Mouse (Mus musculus) liver, postnatal 0 days (tissue): Measurements from ENCODE around the gene Rilp. TPM values are rescaled to one million over a fixed set of nuclear protein-coding genes. Genes with fewer than 3 reads are reported as not detected.

Experiments
- ATAC-seq: fragments of 200-750 bp; cut with Nextera tagmentation; 2 replicates; pipeline ENCODE4 v1.8.0; 2017; ENCODE audit warnings: mild to moderate bottlenecking, moderate library complexity
- DNase-seq: peaks from one replicate; pipeline ENCODE4 v3.0.0-alpha.2; 2016
- H3K27ac ChIP-seq: fragments of 300-500 bp; sonication (generic); 2 replicates; pipeline ENCODE4 v1.5.1; 2014; ENCODE audit warnings: antibody characterized with exemption, moderate library complexity, mild to moderate bottlenecking, low read depth
- H3K27me3 ChIP-seq: fragments of 300-500 bp; sonication (generic); 2 replicates; pipeline ENCODE4 v1.6.1; 2014; ENCODE audit warnings: low read length, control low read depth, mixed read lengths; ENCODE audit not compliant: insufficient read depth
- H3K36me3 ChIP-seq: fragments of 300-500 bp; sonication (generic); replicated peaks from 2 replicates; pipeline ENCODE4 v1.6.1; 2014; ENCODE audit warnings: mild to moderate bottlenecking, control low read depth, low read length, moderate library complexity, mixed read lengths; ENCODE audit not compliant: insufficient read depth
- H3K4me1 ChIP-seq: fragments of 300-500 bp; sonication (generic); 2 replicates; pipeline ENCODE4 v1.6.1; 2014; ENCODE audit warnings: antibody characterized with exemption, mild to moderate bottlenecking, control low read depth; ENCODE audit not compliant: insufficient read depth
- H3K4me2 ChIP-seq: fragments of 300-500 bp; sonication (generic); 2 replicates; pipeline ENCODE4 v1.6.1; 2014; ENCODE audit warnings: low read depth, mild to moderate bottlenecking, low read length, moderate library complexity, mixed read lengths
- H3K4me3 ChIP-seq: fragments of 300-500 bp; sonication (generic); 2 replicates; pipeline ENCODE4 v1.5.1; 2014; ENCODE audit warnings: low read depth, low read length
- H3K9ac ChIP-seq: fragments of 300-500 bp; sonication (generic); replicated peaks from 2 replicates; pipeline ENCODE4 v1.6.1; 2014; ENCODE audit warnings: mild to moderate bottlenecking, moderate library complexity
- H3K9me3 ChIP-seq: fragments of 300-500 bp; sonication (generic); 2 replicates; pipeline ENCODE4 v1.6.1; 2016; ENCODE audit warnings: mild to moderate bottlenecking, control low read depth, low read length, mixed read lengths
- CTCF ChIP-seq: sonication (generic); IDR thresholded peaks from 2 replicates; pipeline ENCODE4 v1.5.1; 2016; ENCODE audit warnings: antibody characterized with exemption, low read depth
- EP300 ChIP-seq: IDR thresholded peaks from 2 replicates; pipeline ENCODE4 v1.6.1; 2016; ENCODE audit warnings: antibody characterized with exemption, low read depth, mild to moderate bottlenecking
- WGBS: fragments of 180-500 bp; shearing (Covaris S2); extraction: QIAGEN DNeasy Blood & Tissue Kit; methylation state at CpG from one replicate; pipeline ENCODE4 v1.1.7; 2014; ENCODE audit not compliant: insufficient replicate concordance; 5-methylcytosine and 5-hydroxymethylcytosine counted together
- polyA plus RNA-seq: library from polyadenylated mRNA; unstranded; fragments of >200 nt; fragmentation: Nextera tagmentation; extraction: Ambion mirVana; gene quantifications from 2 replicates; pipeline ENCODE4 v1.2.1, GENCODE M21; 2015

The Rilp gene
- polyA plus RNA-seq, 1 experiment from 2014 or later: 13.4 TPM

GRCm38 (mm10) chr11:75486601-75487285, 23.2 kb upstream of the Rilp start, which contains the start of gene Prpf8:
Gene Prpf8 (plus strand): TSS chr11:75486816.
- Histone ChIP-seq H3K4me2 (peak within 1 kb of the TSS; percentile 84), H3K9ac (peak within 1 kb of the TSS; percentile 99), H3K27ac (peak within 1 kb of the TSS; percentile 84), H3K4me3 (peak within 1 kb of the TSS; percentile 99), H3K27me3 (no peaks in the 10 kb centered on the region), H3K9me3 (no peaks in the 10 kb centered on the region), H3K4me1 (peaks cover 9% of the 10 kb centered on the region), H3K36me3 (peaks cover 24% of the 10 kb centered on the region)
- TF ChIP-seq EP300 (no peak), CTCF (no peak)
- DNase-seq: peak; percentile 97
- peak; percentile 100 for ATAC-seq
- WGBS: 2% methylated on average over 52 of the region's 52 CpGs

GRCm38 (mm10) chr11:75487496-75487895, 22.4 kb upstream of the Rilp start:
- DNase-seq: no peak
- WGBS: 22% methylated on average over 6 of the region's 6 CpGs

GRCm38 (mm10) chr11:75494296-75495049, 15.4 kb upstream of the Rilp start:
- Histone ChIP-seq H3K4me3 (no peak overlapping the region), H3K27ac (peak overlapping the region; percentile 78), H3K9me3 (no peaks in the 10 kb centered on the region), H3K4me1 (no peaks in the 10 kb centered on the region; the same call in 1 of the 2 replicates), H3K4me2 (no peak overlapping the region), H3K36me3 (peaks cover 95% of the 10 kb centered on the region), H3K9ac (no peak overlapping the region), H3K27me3 (no peaks in the 10 kb centered on the region)
- DNase-seq (no peak), ATAC-seq (peak; percentile 83)
- WGBS: 71% methylated on average over 10 of the region's 10 CpGs
- TF ChIP-seq EP300 (peak; percentile 49; the same call in 1 of the 2 replicates), CTCF (no peak)

More at GRCm38 (mm10) chr11:75487496-75487895, 22.4 kb upstream of the Rilp start:
- Histone ChIP-seq H3K27me3 (no peaks in the 10 kb centered on the region), H3K4me2 (peak overlapping the region; percentile 84), H3K9me3 (no peaks in the 10 kb centered on the region), H3K9ac (peak overlapping the region; percentile 99), H3K4me3 (peak overlapping the region; percentile 99), H3K36me3 (peaks cover 32% of the 10 kb centered on the region), H3K27ac (peak overlapping the region; percentile 84), H3K4me1 (peaks cover 9% of the 10 kb centered on the region)
- ATAC-seq: no peak
- TF ChIP-seq CTCF (no peak), EP300 (no peak)

- Histone ChIP-seq H3K4me2 (no peak overlapping the region), H3K9me3 (no peaks in the 10 kb centered on the region), H3K36me3 (peaks cover 95% of the 10 kb centered on the region), H3K9ac (no peak overlapping the region), H3K4me3 (no peak overlapping the region), H3K27me3 (no peaks in the 10 kb centered on the region), H3K27ac (no peak overlapping the region), H3K4me1 (no peaks in the 10 kb centered on the region; the same call in 1 of the 2 replicates)
- TF ChIP-seq EP300: no peak
- TF ChIP-seq CTCF: no peak
- WGBS: 38% methylated on average over 1 of the region's 1 CpGs
- no peak for DNase-seq
- ATAC-seq: peak; percentile 63
Observed at GRCm38 (mm10) chr11:75498126-75498525, 11.8 kb upstream of the Rilp start.

GRCm38 (mm10) chr11:75508162-75508561, 1.7 kb upstream of the Rilp start:
- 96% methylated on average over 4 of the region's 4 CpGs for WGBS
- H3K9me3 ChIP-seq: no peaks in the 10 kb centered on the region
- TF ChIP-seq CTCF: no peak
- TF ChIP-seq EP300: no peak
- H3K4me2 ChIP-seq: no peak overlapping the region
- H3K27me3 ChIP-seq: no peaks in the 10 kb centered on the region
- H3K36me3 ChIP-seq: peaks cover 65% of the 10 kb centered on the region
- H3K27ac ChIP-seq: 0 out of 2 replicates have a peak overlapping the region, but pooled peaks have one; percentile 98
- H3K4me3 ChIP-seq: no peak overlapping the region
- ATAC-seq: no peak
- peaks cover 24% of the 10 kb centered on the region for H3K4me1 ChIP-seq
- no peak for DNase-seq
- no peak overlapping the region for H3K9ac ChIP-seq

GRCm38 (mm10) chr11:75508904-75509303, 990 bp upstream of the Rilp start:
- Histone ChIP-seq H3K4me3 (no peak overlapping the region), H3K4me1 (peaks cover 24% of the 10 kb centered on the region), H3K9me3 (no peaks in the 10 kb centered on the region), H3K27me3 (no peaks in the 10 kb centered on the region), H3K4me2 (no peak overlapping the region), H3K27ac (peak overlapping the region; percentile 98), H3K9ac (no peak overlapping the region), H3K36me3 (peaks cover 57% of the 10 kb centered on the region)
- no peak for TF ChIP-seq CTCF
- no peak for TF ChIP-seq EP300
- no peak for ATAC-seq
- WGBS: 67% methylated on average over 8 of the region's 8 CpGs
- no peak for DNase-seq
